Mouse (Mus musculus): ENCODE measurements around the gene D8Ertd738e. TPM values are rescaled to one million over a fixed set of nuclear protein-coding genes. Genes with fewer than 3 reads are reported as not detected.

D8Ertd738e gene
- total RNA-seq, 2 experiments from 2014 or later = 147 to 156 TPM

DNA sequence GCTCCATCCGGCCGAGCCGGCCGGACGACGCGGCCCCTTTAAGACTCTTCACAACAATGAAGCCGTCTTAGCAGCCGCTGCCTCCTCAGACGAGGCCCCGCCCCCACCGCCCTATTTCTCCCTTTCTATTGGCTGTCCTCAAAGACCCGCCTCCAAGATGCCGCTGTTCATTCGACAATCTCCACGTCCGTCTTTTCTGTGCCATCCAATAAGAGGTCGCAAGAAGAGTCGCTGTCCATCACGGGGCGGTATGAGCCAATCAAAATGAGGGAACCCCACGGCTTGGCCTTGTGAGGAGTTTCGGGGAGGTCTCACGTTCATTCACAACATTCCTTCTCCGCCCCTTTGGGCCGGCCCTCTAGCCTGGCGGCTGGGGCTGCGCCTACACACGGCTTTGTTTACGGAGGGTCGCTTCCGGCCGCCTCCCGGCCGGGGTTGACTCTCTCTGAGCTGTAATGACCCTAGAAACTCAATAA is 12.5 kb downstream of the D8Ertd738e start, which contains the start of gene Zswim4:
Gene Zswim4 (minus strand): TSS at position 58 of the 476 bp plus-strand sequence.
- DNase-seq (ENCODE audit: low spot score in 2 of 2) = peak; percentile 99 to 100

DNA sequence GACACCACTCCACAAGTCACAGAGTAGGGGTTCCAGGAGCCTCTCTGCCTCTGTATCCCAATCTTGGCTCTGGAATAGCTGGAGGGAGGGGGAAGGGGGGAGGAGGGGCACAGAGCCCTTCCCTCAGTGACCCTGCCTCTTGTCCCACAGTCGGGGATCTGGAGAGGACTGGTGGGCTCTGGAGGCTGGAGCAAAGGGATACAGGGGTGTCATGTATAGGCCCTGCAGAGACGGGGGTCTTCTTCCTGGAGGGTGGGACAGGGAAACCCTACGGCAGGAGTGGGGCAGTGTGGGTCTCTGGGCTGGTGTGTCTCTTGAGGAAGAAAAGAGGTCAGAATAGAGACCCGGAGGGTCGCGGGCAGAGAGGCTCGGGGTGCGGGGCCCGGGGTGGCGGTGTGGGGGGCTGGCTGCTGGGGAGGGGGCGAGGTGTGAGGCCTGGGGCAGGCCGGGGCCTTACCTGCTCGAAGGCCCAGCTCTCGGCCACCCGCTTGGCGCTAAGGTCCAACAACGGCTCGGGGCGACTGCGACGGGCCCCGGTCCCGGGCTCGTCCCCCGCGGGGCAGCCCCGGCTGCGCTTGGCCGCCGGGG is 13.0 kb downstream of the D8Ertd738e start:
- DNase-seq (ENCODE audit: low spot score in 2 of 2) = no peak

DNA sequence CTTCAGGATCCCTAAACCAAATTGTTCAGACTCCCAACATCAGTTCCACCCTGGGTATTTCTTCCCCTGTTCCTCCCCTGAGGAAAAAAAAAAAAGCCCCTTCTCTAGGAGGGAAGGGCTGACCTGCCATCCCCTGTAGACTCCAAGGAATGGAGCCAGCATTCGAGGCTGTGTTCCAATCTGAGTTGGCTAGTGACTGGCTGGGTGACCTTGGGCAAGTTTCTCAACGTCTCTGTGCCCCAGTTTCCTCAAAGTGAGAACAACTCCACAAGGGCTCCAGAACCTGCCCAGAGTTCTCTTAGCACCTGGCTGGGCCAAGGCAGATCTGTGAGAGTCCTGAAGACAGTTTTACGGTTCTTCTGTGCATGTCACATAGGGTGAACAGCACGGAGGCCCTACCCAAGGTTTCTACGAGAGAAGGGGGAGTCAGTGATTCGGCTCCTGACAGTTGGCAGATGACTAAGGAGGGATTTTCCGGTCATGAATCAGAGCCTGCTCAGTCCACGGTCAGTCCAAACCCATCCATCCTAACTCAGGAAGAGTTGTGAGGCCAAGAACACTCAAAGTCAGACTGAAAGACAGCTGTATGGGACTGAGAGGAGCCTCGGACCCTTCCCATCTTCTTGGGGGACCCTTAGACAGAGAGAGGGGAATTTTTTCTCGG is 13.6 kb downstream of the D8Ertd738e start:
- DNase-seq (ENCODE audit: low spot score in 2 of 2) = no peak

DNA sequence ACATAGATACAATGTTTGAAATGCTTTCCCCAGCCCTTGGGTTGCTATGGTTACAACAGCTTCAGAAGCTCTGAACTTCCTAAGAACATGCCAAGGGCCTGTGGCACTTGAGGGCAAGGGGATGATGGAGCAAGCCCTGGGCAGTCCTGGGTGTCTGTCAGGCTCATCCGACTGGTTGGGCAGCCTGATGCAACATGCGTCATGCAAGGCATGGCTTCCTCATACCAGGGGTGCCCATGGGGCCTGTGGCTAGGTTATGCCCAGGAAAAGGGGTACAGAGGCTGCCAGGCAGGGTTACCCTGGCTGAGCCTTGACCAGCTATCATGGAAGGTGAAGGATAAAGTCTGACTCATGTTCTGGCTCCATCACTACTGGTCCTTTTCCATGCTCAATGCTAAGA is 16.5 kb downstream of the D8Ertd738e start:
- no peak for DNase-seq (ENCODE audit: low spot score in 2 of 2)

DNA sequence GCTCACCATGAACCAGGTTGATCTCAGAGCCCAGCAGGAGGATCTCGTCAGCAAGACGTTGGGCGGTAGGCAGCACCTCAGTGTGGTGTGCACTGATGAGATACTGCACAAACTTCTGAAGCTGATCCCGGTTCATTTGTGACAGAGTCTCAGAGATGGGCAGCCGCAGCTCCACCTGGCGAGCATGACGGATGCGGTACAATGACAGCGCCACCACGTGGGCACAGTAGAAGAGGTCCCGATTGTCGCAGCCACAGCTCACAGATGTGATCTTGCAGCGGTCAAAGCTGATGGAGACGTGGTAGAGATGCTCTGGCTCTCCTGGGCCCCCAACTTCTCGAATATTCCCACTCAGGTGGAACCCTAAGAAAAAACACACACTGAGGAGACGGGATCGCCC is 18.8 kb downstream of the D8Ertd738e start:
- DNase-seq (ENCODE audit: low spot score in 2 of 2) = no peak

DNA sequence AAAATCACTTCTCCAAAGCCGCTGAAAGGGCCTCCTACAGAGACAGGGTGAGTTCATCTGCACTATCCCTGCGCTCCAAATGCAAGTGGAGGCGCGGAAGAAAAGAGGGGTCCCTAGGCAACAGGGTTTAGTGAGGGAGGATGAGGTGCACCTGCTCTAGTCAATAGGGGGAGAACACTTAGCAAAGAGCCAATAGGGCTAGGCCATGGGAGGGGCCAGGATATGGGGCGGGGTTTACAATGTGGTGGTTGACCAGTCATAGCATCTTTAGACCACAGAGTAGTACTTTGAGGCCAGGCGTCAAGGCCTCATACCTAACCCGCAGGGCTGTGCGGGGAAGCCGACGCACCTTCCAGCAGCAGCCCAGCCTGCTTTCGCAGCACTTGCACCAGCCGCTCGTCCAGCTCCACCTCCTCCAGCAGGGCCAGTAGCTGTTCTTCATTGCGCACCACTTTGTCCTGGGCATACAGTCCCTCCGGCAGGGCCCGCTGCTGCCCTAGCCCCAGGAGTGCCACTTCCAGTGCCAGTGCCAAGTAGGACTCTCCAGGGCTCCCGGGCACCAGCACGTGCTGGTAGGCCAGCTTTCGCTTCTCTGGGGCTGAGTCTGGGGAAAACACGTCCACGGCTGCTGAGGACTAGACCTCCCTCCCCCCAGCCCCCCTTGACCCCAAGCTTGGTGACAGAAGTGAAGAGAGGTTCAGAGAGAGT is 26.0 kb downstream of the D8Ertd738e start:
- DNase-seq (ENCODE audit: low spot score in 2 of 2) = no peak

DNA sequence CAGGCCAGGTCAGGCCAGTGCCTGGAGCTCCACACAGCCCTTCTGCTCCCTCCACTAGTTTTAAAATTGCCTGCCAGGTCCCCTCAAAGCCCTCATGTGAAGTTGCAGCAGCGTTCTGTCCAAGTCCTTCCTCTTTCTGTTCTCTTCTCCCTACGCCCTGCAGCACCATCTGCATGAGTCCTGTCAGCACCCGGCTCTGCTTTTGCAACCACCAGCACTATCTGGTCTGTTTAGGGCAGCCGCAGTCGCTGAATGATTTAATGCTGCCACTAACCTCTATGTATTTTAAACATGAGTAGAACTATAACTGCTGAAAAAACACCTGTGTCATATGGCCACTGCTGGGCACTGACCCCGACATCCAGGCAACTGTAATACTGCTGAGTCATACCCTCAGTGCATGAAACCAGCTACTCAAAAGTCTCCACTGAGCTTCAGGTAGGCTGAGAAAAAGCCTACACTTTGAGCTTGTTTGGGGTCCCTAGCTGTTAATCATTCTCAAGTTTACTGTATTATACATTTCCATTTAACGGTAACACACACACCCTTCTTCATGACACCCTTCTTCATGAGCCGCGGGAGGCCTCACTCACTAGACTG is 26.9 kb downstream of the D8Ertd738e start:
- DNase-seq (ENCODE audit: low spot score in 2 of 2) = no peak

DNA sequence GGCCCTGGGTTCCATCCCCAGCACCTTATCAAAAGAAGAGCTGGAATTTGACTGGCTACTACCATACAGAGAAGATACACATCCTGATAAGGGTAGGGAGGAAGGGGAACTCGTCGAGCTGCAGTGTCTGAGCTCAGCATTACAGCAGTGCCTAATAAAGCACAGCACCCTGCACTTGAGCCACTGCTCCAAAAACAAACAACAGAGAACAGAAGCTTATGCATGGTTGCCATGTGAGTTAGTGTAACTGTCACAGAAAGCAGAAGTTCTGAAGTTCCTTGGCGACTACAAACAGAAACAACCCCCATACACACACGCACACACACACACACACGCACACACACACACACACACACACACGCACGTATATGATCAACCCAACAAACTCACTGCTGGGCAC is 29.4 kb downstream of the D8Ertd738e start:
- DNase-seq (ENCODE audit: low spot score in 2 of 2) = no peak

DNA sequence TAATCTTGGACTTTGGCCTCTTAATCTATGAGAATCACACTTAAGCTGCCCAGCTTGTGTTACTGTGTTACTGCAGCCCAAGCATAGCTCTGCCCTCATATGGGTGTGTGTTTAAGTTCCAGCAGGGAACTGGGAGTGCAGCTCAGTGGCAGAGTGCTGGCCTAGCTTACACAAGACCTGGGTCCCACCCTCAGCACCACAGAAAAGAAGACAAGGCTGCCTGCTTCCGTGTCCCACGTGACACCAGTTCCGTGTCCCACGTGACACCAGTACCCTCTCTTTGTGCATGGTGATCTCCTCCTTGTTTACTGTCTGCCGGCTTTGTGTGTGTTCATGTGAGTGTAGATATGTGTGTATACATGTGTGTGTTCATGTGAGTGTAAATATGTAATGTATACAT is 31.4 kb downstream of the D8Ertd738e start:
- no peak for DNase-seq (ENCODE audit: low spot score in 2 of 2)

DNA sequence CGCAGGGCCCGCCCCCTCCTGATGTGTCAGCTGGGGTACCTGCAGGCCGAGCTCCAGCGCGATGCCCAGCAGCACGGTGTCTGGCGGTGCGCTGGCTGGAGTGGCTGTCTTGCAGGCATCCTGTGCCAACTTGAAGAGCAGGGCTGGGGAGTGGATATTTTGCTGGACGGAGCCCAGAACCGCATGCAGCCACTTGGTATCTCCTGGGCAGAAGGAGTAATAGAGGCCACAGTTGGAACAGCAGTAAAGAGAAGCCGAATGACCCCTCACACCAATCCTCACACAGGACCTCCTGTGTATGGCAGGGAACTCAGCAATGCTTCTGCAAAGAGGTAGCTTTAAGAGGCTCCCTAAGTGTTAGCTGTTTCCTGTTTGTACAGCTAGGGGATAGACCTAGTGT is 32.3 kb downstream of the D8Ertd738e start:
- no peak for DNase-seq (ENCODE audit: low spot score in 2 of 2)

DNA sequence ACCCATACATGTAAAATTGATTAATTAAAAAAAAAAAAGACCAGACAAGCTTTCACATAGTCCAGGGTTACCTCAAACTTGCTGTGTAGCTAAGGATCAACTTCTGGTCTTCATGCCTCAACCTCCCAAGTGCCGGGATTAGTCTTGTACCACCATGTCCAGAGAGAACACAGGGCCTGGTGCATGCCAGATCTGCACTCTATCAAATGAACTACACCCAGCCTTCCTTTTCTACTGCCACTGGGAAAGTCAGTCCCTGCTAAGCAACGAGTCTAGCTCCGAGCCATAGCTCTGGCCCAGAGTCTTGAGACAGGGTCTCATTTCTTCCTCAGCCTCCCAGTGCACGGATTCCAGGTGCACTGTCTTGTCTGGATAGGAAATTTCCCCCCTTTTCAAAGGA is 36.2 kb downstream of the D8Ertd738e start:
- no peak for DNase-seq (ENCODE audit: low spot score in 2 of 2)

DNA sequence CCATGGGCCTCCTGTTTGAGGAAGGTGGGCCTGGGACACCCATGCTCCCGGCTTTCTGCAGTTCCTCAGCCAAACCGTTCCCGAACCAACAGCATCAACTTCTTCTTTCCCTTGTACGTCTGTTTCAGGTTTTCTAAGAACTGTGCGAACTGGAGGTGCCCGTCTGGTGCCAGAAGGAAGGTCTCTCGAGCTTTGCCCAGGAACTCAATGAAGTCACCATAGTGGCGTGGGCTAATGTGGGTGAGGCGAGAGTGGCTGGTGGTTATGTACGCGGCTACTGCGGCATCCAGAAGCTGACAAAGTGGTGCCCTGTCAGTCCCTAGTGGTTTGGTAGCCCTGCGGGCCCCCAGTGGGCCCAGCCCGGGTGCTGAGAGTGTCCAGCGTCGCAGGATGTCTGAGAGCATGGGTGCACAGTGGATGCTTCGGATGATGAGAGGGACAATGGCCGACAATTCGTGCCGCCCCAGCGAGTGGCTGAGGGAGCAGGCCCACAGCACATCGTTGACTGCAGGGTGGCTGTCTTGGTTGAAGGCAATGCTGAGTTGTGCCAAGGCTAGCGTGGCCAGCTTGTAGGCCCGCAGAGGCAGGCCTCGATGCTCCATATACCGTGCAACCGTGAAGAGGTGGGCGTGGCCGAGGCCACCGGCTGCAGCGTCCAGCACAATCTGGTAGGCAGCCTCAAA is 37.5 kb downstream of the D8Ertd738e start:
- DNase-seq (ENCODE audit: low spot score in 2 of 2) = no peak

DNA sequence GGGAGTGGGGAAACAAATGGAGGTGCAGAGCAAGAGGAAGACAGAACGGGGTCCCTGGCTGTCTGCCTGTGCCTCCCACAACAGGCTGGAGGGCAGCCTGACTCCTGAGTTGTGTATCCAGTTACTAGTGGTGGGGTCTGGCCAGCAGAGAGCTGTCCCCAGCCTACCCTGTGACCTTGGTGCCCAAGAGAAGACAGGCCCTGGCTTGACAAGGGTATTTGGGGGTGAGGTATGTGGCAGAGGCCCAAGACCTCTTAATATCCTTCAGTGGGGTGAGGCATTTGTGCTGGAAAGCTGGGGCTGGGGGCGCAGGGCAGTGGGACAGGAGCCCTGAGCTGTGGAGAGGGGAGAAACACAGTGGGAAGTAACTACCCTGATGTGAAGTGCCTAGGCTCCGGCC is 38.3 kb downstream of the D8Ertd738e start:
- DNase-seq (ENCODE audit: low spot score in 2 of 2) = no peak

DNA sequence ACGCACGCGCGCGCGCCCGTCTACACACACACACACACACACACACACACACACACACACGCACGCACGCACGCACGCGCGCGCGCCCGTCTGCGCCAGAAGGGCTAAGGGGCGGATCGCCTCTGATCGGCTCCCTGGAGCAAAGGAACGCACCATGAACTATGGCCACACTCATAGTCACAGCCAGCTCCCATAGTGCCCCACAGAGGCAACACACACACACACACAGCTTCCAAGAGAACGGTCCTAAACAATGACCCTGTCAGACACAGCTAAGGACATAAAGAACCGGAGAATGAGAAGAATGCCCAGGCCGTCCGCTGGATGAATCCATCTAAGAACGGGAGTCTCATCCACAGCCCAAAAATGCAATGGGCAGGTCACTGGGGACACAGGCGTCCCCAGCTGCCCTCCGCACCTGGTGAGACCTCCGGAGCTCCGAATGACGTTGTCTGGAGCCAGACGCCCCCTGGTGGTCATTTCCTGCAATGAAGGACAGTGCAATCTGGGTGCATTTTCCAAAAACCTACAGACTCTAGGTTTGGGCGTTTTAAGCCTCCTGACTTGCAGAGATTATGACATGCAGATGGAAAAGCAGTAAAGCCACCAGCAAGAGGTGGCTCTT is 39.2 kb downstream of the D8Ertd738e start:
- DNase-seq (ENCODE audit: low spot score in 2 of 2) = peak; percentile 80 to 82

DNA sequence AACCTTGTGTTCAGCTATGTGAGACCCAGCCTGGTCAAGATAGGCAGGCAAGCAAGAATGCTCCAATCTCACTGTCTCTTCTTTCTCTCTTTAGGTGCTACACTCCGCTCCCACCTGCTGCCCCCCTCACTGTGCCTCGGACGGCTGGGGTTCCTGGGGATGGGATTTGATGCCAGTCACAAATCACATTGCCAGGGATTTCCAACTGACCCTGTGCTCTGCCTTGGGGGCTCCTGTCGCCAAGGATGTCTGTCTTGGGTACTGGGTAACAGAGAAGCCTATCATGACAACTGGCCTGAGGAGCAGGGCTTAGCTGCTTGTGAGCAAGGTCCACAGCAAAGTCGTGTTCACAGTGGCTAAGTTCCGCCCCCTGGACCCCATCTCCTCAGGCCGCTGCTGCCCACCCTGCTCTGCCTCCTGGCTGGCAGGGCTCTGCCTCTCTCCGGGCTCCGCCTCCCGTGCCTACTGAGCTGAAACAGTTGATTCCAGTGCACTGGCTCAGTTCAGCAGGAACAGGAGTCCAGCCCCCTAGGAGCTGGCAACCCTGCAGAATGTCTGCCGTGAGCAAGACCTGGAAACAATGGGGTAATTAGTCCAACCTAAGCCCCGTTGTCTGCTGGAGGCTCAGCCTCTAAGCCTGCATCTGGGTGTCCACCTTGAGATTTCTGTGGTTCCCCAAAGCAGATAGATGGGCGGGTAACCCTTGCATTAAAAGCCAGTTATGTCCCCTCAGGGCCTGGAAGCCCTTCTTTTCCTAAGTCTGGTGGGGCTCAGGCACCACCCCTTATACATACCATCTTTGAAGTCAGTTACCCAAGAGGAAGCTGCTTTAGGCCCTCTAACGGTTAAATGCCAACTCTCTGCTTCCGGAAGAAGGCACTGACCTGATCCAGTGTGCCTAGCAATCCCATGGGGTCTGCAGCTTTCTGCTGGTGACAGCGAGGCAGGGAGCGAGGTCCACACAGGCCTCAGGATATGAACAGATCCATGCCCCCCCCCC is 40.8 kb downstream of the D8Ertd738e start:
- DNase-seq (ENCODE audit: low spot score in 2 of 2) = no peak

DNA sequence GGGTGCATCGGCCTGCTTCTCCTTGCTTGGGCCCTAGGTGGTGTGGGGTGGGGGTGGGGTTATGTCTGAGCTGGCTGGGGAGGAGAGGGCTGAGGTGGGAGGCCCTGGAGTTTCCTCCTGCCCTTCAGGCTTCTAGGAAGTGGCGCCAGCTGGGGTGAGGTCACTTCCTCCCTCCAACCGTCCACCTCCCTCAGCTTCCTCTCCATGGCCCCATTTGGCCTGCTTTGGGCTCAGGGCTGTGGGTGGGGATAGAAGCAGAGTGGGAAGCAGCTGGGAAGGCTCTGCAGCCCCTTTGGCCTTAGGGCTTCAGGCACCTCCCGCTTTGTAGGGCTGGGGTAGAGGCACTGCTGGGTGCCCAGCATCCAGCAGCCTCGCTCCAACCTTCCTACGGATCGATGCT is 41.7 kb downstream of the D8Ertd738e start:
- no peak for DNase-seq (ENCODE audit: low spot score in 2 of 2)

DNA sequence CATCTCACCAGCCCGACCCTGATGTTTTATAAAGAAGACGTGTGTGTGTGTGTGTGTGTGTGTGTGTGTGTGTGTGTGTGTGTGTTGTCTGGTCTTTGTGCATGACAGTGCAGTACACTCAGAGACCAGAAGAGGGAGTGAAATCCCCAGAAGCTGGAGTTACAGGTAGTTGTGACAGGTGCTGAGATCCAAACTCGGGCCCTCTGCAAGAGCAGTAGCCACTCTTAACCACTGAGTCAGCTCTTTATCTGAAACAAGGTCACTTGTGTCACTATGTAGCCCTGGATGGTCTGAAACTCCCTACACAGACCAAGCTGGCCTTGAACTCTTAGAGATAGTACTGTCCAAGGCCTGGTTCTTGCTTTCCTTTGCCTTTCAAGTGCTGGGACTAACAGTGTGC is 42.9 kb downstream of the D8Ertd738e start:
- DNase-seq (ENCODE audit: low spot score in 2 of 2) = no peak

DNA sequence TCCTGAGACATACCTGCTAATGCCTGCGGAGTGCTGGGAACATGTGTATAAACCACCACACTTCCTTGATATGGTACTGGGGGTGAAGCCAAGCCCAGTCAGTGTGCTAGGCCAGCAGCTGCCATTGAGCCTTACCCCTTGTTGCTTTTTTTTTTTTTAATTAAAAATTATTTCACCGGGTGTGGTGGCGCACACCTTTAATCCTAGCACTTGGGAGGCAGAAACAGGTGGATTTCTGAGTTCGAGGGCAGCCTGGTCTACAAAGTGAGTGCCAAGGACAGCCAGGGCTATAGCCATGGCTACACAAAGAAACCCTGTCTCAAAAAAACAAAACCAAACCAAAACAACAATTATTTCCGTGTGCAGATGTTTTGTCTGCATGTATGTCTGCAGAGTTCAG is 44.4 kb downstream of the D8Ertd738e start:
- DNase-seq (ENCODE audit: low spot score in 2 of 2) = no peak

DNA sequence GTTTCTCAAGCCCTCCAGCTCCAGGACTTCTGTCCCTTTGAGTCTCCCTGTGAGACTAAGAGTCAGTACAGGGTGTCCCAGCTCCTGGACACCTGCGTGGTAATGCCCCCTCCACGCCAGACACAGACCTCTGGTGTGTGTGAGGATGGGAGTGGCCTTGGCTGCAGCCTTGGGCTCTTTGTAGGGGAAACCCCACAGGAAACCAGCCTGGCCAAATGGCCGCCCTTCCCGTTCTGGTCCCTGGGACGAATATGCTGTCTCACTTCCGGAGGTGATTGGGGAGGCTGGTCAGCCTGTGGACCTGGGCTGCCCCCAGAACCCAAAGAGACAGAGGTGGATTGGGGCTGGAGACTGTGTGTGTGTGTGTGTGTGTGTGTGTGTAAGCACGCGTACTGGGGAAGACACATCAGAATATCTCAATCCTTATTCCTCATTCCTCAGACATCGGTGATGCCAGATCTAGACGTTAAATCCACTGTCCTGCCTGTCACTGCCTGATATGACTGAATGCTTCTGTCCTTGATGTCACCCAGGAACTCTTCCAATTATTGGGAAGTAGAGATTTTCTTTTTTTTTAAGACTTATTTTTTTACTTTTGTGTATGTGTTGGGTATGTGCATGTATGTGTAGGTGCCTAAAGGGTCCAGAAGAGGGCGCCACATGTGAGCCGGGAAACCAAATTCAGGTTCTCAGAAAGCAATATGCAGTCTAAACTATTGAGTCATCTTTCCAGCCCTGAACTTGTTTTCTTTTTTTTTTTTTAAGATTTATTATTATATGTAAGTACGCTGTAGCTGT is 45.3 kb downstream of the D8Ertd738e start:
- DNase-seq (ENCODE audit: low spot score in 2 of 2) = no peak

Measured in layer of hippocampus, postnatal 14 days (tissue).